Mouse (Mus musculus) megakaryocyte, embryonic 14.5 days (primary cell): ENCODE measurements around the gene Gm45021.

ENCODE experiments used
- FLI1 ChIP-seq: IDR thresholded peaks from 2 replicates; pipeline ENCODE4 v1.6.1; 2012; ENCODE audit warnings: low read length, inconsistent platforms, mixed read lengths
- GATA1 ChIP-seq: IDR thresholded peaks from 3 replicates; pipeline ENCODE4 v1.6.1; 2012; ENCODE audit warnings: mixed read lengths, low read length, inconsistent platforms, borderline replicate concordance

GRCm38 (mm10) chr6:48642764-48643292, 53.4 kb downstream of the Gm45021 start:
- TF ChIP-seq GATA1 (no peak), FLI1 (no peak)
